Mouse (Mus musculus) forebrain, embryonic 14.5 days (tissue): ENCODE data around the gene Tmem143. TPM values are rescaled to one million over a fixed set of nuclear protein-coding genes. Genes with fewer than 3 reads are reported as not detected.
"Not testable (repeated sequence)": the region's sequence is repeated elsewhere in the genome, so short reads cannot be mapped to it uniquely, and the experiment has no call there.

ENCODE experiments used
- ATAC-seq: fragments of 200-750 bp; cut with Nextera tagmentation; 2 replicates; pipeline ENCODE4 v1.8.0; 2017; ENCODE audit warnings: mild to moderate bottlenecking, moderate library complexity
- DNase-seq: peaks from one replicate; pipeline ENCODE4 v3.0.0-alpha.2; 2015; ENCODE audit warnings: low spot score
- H3K27ac ChIP-seq: fragments of 300-500 bp; sonication (generic); 2 replicates; pipeline ENCODE4 v1.5.1; 2014; ENCODE audit warnings: low read depth, mild to moderate bottlenecking, control low read depth, low read length, moderate library complexity
- H3K27me3 ChIP-seq: fragments of 300-500 bp; sonication (generic); replicated peaks from 2 replicates; pipeline ENCODE4 v1.6.1; 2014; ENCODE audit warnings: low read length, control low read depth, mixed read lengths; ENCODE audit not compliant: control insufficient read depth, insufficient read depth
- H3K36me3 ChIP-seq: fragments of 300-500 bp; sonication (generic); 2 replicates; pipeline ENCODE4 v1.6.1; 2014; ENCODE audit warnings: low read length, control low read depth; ENCODE audit not compliant: control insufficient read depth, insufficient read depth
- H3K4me1 ChIP-seq: fragments of 300-500 bp; sonication (generic); 2 replicates; pipeline ENCODE4 v1.6.1; 2014; ENCODE audit warnings: antibody characterized with exemption, low read length, control low read depth; ENCODE audit not compliant: control insufficient read depth, insufficient read depth
- H3K4me2 ChIP-seq: fragments of 300-500 bp; sonication (generic); 2 replicates; pipeline ENCODE4 v1.6.1; 2014; ENCODE audit warnings: mild to moderate bottlenecking, control low read depth, low read length
- H3K4me3 ChIP-seq: fragments of 300-500 bp; sonication (generic); 2 replicates; pipeline ENCODE4 v1.5.1; 2014; ENCODE audit warnings: low read depth, low read length, control low read depth
- H3K9ac ChIP-seq: fragments of 300-500 bp; sonication (generic); 2 replicates; pipeline ENCODE4 v1.6.1; 2014; ENCODE audit warnings: mild to moderate bottlenecking, low read length, control low read depth, moderate library complexity
- H3K9me3 ChIP-seq: fragments of 300-500 bp; sonication (generic); replicated peaks from 2 replicates; pipeline ENCODE4 v1.6.1; 2016; ENCODE audit warnings: low read length, control low read depth, mixed read lengths; ENCODE audit not compliant: control insufficient read depth
- WGBS: fragments of 180-500 bp; shearing (Covaris S2); extraction: QIAGEN DNeasy Blood & Tissue Kit; methylation state at CpG from one replicate; pipeline ENCODE4 v1.1.7; 2014; 5-methylcytosine and 5-hydroxymethylcytosine counted together
- polyA plus RNA-seq: library from polyadenylated mRNA; unstranded; fragments of >200 nt; fragmentation: Nextera tagmentation; extraction: Ambion mirVana; gene quantifications from 2 replicates; pipeline ENCODE4 v1.2.1, GENCODE M21; 2014

The Tmem143 gene
- polyA plus RNA-seq, 1 experiment from 2014 or later: 5.1 TPM

DNA sequence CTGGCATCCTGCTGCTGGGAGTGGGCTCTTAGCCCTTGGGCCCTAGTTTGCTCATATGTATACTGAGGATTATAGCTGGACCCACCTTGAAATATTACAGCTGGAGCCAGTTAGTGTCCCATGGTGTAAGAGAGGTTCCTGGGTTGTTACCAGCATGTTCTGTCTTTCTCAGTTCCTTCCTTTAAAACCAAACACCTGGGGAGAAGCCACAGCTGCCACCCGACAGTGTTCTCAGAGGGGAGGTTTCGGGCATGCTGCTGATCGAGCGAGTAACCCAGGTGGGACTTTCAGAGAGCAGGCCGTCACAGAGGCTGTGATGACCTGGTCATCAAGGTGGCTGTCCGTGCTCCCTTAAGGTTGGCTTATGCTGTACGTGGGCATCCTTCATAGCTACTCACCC, 19.8 kb upstream of the Tmem143 start:
- peaks cover 11% of the 10 kb centered on the region for H3K4me1 ChIP-seq
- H3K4me3 ChIP-seq: no peak overlapping the region
- WGBS: 98% methylated on average over 7 of the region's 7 CpGs

DNA sequence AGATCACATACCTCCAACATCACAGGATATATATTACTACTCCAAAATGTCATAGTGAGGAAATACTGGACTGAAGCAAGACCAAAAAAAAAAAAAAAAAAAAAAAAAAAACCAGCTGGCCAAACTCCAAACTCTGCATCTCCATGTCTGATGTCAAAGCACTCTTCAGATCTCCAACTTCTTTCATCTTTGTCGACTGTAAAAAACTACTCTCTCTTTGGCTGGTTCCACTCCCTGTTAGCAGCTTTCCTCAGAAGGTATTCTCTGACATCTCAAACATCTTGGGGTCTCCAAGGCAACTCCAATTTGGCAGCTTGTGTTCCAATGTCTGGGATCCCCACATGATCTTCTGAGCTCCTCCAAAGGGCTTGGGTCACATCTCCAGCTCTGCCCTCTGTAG, 18.5 kb upstream of the Tmem143 start, which contains the start of gene Grin2d:
TSS of gene Grin2d (minus strand) at position 101 of the 400 bp plus-strand sequence.
- WGBS: 95% methylated on average over 1 of the region's 1 CpGs
- H3K27me3 ChIP-seq, H3K4me2 ChIP-seq, H3K9ac ChIP-seq, H3K27ac ChIP-seq, H3K4me3 ChIP-seq, ATAC-seq, H3K9me3 ChIP-seq, DNase-seq: not testable (repeated sequence)
- Histone ChIP-seq H3K4me1 (peaks cover 11% of the 10 kb centered on the region), H3K36me3 (peaks cover 77% of the 10 kb centered on the region)

More for the DNA sequence above, 19.8 kb upstream of the Tmem143 start:
- Histone ChIP-seq H3K36me3 (peaks cover 63% of the 10 kb centered on the region), H3K4me2 (no peak overlapping the region), H3K9me3 (no peaks in the 10 kb centered on the region), H3K27ac (no peak overlapping the region), H3K27me3 (no peaks in the 10 kb centered on the region), H3K9ac (no peak overlapping the region)
- ATAC-seq: no peak
- DNase-seq: no peak

DNA sequence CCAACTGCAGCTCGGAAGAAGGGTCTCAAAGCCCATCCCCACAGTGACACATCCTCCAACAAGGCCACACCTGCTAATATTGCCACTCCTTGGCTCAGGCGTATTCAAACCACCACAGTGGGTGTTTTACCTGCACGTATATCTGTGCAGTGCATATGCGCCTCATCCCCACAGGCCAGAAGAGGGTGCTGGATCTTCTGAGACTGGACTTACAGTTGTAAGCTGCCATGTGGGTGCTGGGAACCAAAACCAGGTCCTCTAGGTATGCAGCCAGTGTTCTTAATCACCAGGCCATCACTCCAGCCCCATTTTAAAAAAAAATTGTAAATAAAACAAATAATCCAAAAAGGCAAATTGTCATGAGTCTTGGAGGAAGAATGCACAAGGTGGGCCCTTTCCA, 16.2 kb upstream of the Tmem143 start:
- Histone ChIP-seq H3K27me3 (no peaks in the 10 kb centered on the region), H3K36me3 (peaks cover 89% of the 10 kb centered on the region), H3K9me3 (no peaks in the 10 kb centered on the region), H3K4me2 (no peak overlapping the region), H3K9ac (no peak overlapping the region), H3K27ac (no peak overlapping the region), H3K4me1 (no peaks in the 10 kb centered on the region), H3K4me3 (no peak overlapping the region)
- WGBS: 98% methylated on average over 4 of the region's 4 CpGs
- DNase-seq (no peak), ATAC-seq (no peak)

DNA sequence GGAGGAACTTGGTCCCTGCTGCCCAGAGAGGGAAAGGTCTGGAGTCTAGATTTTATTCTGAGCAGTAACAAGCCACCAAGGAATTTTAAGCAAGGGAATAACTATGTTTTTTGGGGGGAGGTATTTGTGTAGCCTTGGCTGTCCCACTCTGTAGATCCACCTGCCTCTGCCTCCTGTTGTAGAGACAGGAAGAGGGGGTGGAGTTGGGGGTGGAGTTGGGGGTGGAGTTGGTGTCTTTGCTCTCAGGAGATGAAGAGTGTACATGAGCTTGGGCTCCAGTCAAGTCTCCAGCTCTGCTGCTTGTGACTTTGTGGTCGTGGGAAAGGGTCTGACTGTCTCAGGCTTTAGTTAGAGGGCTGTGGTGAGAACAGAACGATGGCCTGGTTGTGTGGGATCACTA, 15.7 kb upstream of the Tmem143 start:
- Histone ChIP-seq H3K9ac (no peak overlapping the region), H3K4me1 (no peaks in the 10 kb centered on the region), H3K36me3 (peaks cover 87% of the 10 kb centered on the region), H3K27me3 (no peaks in the 10 kb centered on the region), H3K4me2 (no peak overlapping the region), H3K9me3 (no peaks in the 10 kb centered on the region), H3K27ac (no peak overlapping the region), H3K4me3 (no peak overlapping the region)
- WGBS: 90% methylated on average over 2 of the region's 2 CpGs
- ATAC-seq: no peak
- no peak for DNase-seq

DNA sequence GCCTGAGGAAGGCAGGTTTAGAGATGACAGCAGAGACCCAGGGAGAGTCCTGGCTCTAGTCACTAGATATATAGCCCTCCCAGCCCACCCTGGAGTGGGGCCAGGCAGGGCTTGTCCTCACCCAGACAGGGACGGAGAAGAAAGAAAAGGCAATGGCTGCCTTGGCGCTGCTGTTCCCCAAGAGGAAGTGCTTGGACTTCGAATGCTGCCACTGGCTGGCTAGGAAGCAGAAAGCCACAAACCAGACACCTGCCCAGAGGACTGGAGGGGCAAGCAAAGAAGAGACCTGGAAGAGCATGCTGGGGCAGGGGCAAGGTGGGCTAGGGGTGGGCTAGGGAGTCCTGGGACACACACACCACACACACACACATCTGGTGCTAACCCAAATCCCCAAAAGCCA, 9.5 kb upstream of the Tmem143 start:
- no peaks in the 10 kb centered on the region for H3K27me3 ChIP-seq
- H3K4me1 ChIP-seq: no peaks in the 10 kb centered on the region
- WGBS: 60% methylated on average over 3 of the region's 3 CpGs
- DNase-seq (no peak), ATAC-seq (no peak)
- no peak overlapping the region for H3K4me2 ChIP-seq
- no peak overlapping the region for H3K4me3 ChIP-seq
- no peak overlapping the region for H3K9ac ChIP-seq
- no peak overlapping the region for H3K27ac ChIP-seq
- peaks cover 36% of the 10 kb centered on the region for H3K36me3 ChIP-seq
- no peaks in the 10 kb centered on the region for H3K9me3 ChIP-seq

DNA sequence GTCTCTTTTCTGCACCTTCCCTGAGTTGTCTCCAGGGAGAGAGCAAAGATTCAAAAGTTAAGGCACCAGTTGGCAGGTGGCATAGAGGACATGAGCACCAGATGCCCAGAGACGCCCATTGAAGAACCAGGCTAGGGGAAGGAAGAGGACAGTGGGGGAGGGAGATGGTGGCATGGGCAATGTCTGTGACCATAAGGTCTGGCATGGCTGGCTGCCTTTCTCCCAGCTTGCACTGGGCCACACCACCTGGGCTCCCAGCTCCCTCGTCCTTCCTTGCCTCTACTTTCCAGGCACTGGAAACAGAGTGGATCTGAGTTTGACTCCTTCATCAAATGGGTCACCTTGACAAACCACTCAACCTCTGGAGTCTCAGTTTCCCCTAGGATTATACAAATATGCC, 4.1 kb upstream of the Tmem143 start:
- H3K4me1 ChIP-seq: peaks cover 5% of the 10 kb centered on the region
- 83% methylated on average over 2 of the region's 2 CpGs for WGBS
- ATAC-seq: no peak
- no peak for DNase-seq
- H3K27ac ChIP-seq: no peak overlapping the region
- no peak overlapping the region for H3K9ac ChIP-seq
- H3K36me3 ChIP-seq: no peaks in the 10 kb centered on the region
- no peaks in the 10 kb centered on the region for H3K9me3 ChIP-seq
- H3K4me2 ChIP-seq: no peak overlapping the region
- no peak overlapping the region for H3K4me3 ChIP-seq
- H3K27me3 ChIP-seq: no peaks in the 10 kb centered on the region

DNA sequence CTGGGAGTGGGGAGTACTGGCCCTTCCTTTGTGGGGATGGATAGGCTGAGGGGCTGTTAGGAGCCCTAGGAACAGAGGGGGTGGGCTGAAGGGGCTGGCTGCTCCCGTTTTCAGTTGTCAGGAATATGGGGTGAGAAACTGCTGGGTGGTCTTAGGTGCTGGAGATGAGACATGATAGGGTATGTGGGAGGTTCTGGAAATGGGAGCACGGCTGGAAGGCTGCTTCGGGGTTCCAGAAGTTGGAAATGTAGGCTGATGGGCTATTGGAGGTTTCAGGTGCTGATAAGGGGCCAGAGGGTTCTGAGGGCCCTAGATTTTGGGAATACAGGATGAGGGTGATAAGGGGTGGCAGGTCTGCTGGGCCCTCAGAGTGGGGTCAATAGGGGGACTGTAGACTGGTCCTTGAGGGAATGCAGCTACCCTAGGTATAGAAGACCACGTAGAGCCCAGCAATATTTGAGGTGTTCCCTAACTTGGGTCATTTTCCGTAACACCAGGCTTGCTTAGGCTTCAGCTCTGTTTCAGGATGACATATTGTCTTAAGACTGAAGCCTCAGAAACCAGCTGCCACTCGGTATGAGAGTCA, 717 bp upstream of the Tmem143 start:
- WGBS: 73% methylated on average over 6 of the region's 6 CpGs
- Histone ChIP-seq H3K4me1 (peaks cover 9% of the 10 kb centered on the region), H3K4me2 (peak overlapping the region; percentile 34), H3K9me3 (no peaks in the 10 kb centered on the region), H3K27me3 (no peaks in the 10 kb centered on the region), H3K9ac (no peak overlapping the region), H3K4me3 (peak overlapping the region; percentile 47), H3K27ac (no peak overlapping the region), H3K36me3 (no peaks in the 10 kb centered on the region)
- peak; percentile 19; the same call in 1 of the 2 replicates for ATAC-seq
- no peak for DNase-seq

DNA sequence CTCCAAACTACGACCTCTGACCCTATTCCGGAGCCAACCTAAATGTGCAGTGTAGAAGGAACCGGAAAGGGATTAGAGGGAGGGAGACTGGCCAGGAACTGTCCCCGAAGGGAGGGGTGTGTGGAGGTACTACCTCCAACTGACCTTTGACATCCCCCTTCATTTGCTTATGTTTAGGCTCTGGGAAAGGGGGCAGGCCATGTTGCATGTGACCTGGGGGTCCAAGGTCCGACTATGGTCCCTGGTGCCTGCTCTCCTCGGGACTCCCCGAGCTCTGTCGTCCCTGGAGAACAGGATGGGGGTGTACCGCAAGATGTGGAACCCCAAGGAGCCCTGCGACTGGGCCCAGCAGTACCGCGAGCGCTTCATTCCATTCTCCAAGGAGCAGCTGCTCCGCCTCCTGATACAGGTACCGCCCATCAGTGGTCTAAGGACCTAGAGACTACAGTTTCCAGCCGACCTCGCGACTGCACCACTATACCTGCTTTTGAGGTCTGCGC, 567 bp downstream of the Tmem143 start:
- ATAC-seq (peak; percentile 30), DNase-seq (peak; percentile 29)
- peaks cover 9% of the 10 kb centered on the region for H3K4me1 ChIP-seq
- H3K4me3 ChIP-seq: peak overlapping the region; percentile 47
- H3K36me3 ChIP-seq: no peaks in the 10 kb centered on the region
- no peaks in the 10 kb centered on the region for H3K9me3 ChIP-seq
- under 1% methylated on average over 19 of the region's 19 CpGs for WGBS
- H3K9ac ChIP-seq: peak overlapping the region; percentile 68
- peak overlapping the region; percentile 30; the same call in 1 of the 2 replicates for H3K27ac ChIP-seq
- H3K4me2 ChIP-seq: peak overlapping the region; percentile 91
- H3K27me3 ChIP-seq: no peaks in the 10 kb centered on the region

DNA sequence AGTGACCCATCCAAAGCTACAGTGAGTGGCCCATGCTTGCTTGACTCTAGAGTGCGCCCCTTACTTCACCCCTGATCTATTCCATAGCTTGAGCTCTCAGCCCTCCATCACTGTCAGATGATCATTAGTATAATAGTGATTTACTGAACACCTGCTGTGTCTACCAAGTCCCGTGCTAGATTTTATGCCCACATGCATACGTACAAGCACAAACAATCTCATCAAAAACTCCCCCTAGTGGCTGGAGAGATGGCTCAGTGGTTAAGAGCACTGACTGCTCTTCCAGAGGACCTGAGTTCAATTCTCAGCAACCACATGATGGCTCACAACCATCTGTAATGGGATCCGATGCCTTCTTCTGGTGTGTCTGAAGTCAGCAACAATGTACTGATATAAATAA, 1.4 kb downstream of the Tmem143 start:
- H3K9ac ChIP-seq, H3K36me3 ChIP-seq, H3K4me3 ChIP-seq, ATAC-seq, H3K4me1 ChIP-seq, H3K9me3 ChIP-seq, H3K27ac ChIP-seq, H3K27me3 ChIP-seq: not testable (repeated sequence)
- H3K4me2 ChIP-seq: peak overlapping the region; percentile 91
- peak; percentile 56 for DNase-seq
- 47% methylated on average over 4 of the region's 4 CpGs for WGBS
